Mouse (Mus musculus): ENCODE results near the gene Ccn2. TPM values are rescaled to one million over a fixed set of nuclear protein-coding genes. Genes with fewer than 3 reads are reported as not detected.

Gene Ccn2
- 20.5 and 32.0 TPM in 2 replicates for polyA plus RNA-seq (2016; fragmentation: Nextera tagmentation; extraction: Ambion mirVana)

DNA sequence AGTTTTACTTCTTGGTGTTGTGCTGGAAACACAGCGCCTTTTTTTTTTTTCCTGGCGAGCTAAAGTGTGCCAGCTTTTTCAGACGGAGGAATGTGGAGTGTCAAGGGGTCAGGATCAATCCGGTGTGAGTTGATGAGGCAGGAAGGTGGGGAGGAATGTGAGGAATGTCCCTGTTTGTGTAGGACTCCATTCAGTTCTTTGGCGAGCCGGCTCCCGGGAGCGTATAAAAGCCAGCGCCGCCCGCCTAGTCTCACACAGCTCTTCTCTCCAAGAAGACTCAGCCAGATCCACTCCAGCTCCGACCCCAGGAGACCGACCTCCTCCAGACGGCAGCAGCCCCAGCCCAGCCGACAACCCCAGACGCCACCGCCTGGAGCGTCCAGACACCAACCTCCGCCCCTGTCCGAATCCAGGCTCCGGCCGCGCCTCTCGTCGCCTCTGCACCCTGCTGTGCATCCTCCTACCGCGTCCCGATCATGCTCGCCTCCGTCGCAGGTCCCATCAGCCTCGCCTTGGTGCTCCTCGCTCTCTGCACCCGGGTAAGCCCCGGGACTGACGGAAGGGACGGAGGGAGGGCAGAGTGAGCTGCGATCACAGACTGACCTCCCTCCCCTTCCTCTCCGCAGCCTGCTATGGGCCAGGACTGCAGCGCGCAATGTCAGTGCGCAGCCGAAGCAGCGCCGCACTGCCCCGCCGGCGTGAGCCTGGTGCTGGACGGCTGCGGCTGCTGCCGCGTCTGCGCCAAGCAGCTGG lies at the start of gene Ccn2:
TSS of gene Ccn2 (plus strand) at position 193 of the 753 bp plus-strand sequence.
- Histone ChIP-seq H3K36me3 (peaks cover 6% of the 10 kb centered on the region; the same call in 1 of the 2 replicates), H3K4me1 (peaks cover 53% of the 10 kb centered on the region), H3K9me3 (no peaks in the 10 kb centered on the region), H3K4me3 (peak within 1 kb of the TSS; percentile 76), H3K27ac (peak within 1 kb of the TSS; percentile 95), H3K27me3 (ENCODE audit: insufficient read depth, poor library complexity, severe bottlenecking) (no peaks in the 10 kb centered on the region)
- under 1% methylated on average over 53 of the region's 53 CpGs for WGBS
- DNase-seq (ENCODE audit: low spot score) = peak; percentile 94

DNA sequence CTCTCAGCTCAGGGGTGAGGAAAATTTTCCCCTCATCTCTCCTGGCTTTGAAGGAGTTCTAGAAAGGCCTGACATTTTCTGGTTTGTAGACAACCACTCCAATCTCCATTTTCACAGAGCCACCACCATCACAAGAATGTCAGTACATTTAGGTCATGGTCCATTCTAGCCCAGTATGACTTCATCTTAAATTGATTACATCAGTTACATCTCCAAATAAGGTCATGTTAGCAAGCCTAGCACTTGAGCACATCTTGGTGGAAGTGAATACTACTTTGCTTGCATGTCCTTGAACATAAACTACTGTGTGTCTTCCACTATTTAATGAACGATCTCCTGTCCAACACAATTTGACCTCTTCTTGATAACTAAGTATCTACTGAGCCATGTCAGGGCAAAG lies 42.4 kb upstream of the Ccn2 start:
- WGBS = 74% methylated on average over 1 of the region's 1 CpGs
- no peak for DNase-seq (ENCODE audit: low spot score)
- H3K27ac ChIP-seq = no peak overlapping the region

GRCm38 (mm10) chr10:24554091-24554490 lies 41.2 kb upstream of the Ccn2 start:
- 16% methylated on average over 2 of the region's 2 CpGs for WGBS
- Histone ChIP-seq H3K4me1 (no peaks in the 10 kb centered on the region), H3K4me3 (no peak overlapping the region), H3K9me3 (no peaks in the 10 kb centered on the region), H3K36me3 (no peaks in the 10 kb centered on the region), H3K27ac (no peak overlapping the region), H3K27me3 (ENCODE audit: insufficient read depth, poor library complexity, severe bottlenecking) (no peaks in the 10 kb centered on the region)
- DNase-seq (ENCODE audit: low spot score) = no peak

More for the DNA sequence above, 42.4 kb upstream of the Ccn2 start:
- no peaks in the 10 kb centered on the region for H3K4me1 ChIP-seq
- no peaks in the 10 kb centered on the region for H3K36me3 ChIP-seq
- H3K9me3 ChIP-seq = no peaks in the 10 kb centered on the region
- H3K4me3 ChIP-seq = no peak overlapping the region
- no peaks in the 10 kb centered on the region for H3K27me3 ChIP-seq (ENCODE audit: insufficient read depth, poor library complexity, severe bottlenecking)

GRCm38 (mm10) chr10:24558366-24558765 lies 36.9 kb upstream of the Ccn2 start:
- WGBS = 81% methylated on average over 2 of the region's 2 CpGs
- Histone ChIP-seq H3K36me3 (no peaks in the 10 kb centered on the region), H3K27me3 (ENCODE audit: insufficient read depth, poor library complexity, severe bottlenecking) (no peaks in the 10 kb centered on the region), H3K27ac (no peak overlapping the region), H3K4me3 (no peak overlapping the region), H3K9me3 (no peaks in the 10 kb centered on the region), H3K4me1 (no peaks in the 10 kb centered on the region; the same call in 1 of the 2 replicates)
- no peak for DNase-seq (ENCODE audit: low spot score)

GRCm38 (mm10) chr10:24569691-24570420 lies 25.4 kb upstream of the Ccn2 start:
- Histone ChIP-seq H3K4me1 (no peaks in the 10 kb centered on the region), H3K36me3 (no peaks in the 10 kb centered on the region), H3K4me3 (no peak overlapping the region), H3K27me3 (ENCODE audit: insufficient read depth, poor library complexity, severe bottlenecking) (no peaks in the 10 kb centered on the region), H3K27ac (no peak overlapping the region), H3K9me3 (no peaks in the 10 kb centered on the region)
- 86% methylated on average over 2 of the region's 2 CpGs for WGBS
- DNase-seq (ENCODE audit: low spot score) = no peak

DNA sequence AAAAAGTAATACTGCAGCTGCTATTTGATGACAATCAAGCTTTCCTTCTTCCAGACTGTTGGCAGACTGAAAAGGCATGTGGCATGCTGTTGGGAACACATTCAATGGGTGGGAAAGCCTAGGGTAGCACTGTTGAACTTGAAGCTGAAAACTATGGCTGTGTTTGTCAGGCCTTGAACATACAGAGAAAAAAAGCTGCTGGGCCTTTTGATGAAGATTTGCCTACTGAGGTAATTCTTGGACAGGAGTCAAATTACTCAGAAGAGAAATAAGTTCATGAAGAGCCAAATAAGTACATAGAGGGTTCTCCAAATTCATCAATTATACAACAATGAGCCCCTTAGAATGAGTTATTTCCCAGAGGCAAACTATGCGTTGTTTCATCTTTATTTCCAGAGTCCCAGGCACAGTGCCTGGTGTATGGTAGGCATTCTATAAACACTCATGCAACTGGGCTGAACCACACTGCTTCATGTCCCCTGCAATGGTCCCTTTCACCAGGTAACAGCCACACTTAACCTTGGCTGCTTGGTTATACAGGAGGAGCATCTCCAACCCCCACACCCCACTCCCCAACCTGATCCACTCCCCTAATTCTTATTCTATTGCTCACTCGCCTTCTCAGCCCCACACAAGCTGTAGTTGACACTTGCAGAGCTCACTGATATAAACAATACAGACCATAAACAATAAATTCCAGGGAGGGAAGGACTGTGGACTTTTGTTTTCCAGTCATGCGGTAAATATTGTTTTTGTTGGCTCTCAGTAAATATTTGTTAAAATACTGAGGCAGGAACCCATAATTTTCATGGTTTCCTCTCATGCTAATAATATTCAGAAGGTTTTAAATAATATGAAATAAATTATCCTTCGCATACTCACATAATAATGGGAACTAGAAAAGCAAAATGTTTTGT lies 22.9 kb upstream of the Ccn2 start:
- no peaks in the 10 kb centered on the region for H3K9me3 ChIP-seq
- WGBS = 83% methylated on average over 4 of the region's 4 CpGs
- no peaks in the 10 kb centered on the region for H3K27me3 ChIP-seq (ENCODE audit: insufficient read depth, poor library complexity, severe bottlenecking)
- DNase-seq (ENCODE audit: low spot score) = no peak
- no peak overlapping the region for H3K27ac ChIP-seq
- no peaks in the 10 kb centered on the region for H3K36me3 ChIP-seq
- no peaks in the 10 kb centered on the region for H3K4me1 ChIP-seq
- H3K4me3 ChIP-seq = no peak overlapping the region

GRCm38 (mm10) chr10:24573484-24573883 lies 21.8 kb upstream of the Ccn2 start:
- H3K27ac ChIP-seq = no peak overlapping the region
- no peaks in the 10 kb centered on the region for H3K36me3 ChIP-seq
- no peaks in the 10 kb centered on the region for H3K4me1 ChIP-seq
- 75% methylated on average over 3 of the region's 3 CpGs for WGBS
- no peaks in the 10 kb centered on the region for H3K9me3 ChIP-seq
- no peak for DNase-seq (ENCODE audit: low spot score)
- no peak overlapping the region for H3K4me3 ChIP-seq
- no peaks in the 10 kb centered on the region for H3K27me3 ChIP-seq (ENCODE audit: insufficient read depth, poor library complexity, severe bottlenecking)

DNA sequence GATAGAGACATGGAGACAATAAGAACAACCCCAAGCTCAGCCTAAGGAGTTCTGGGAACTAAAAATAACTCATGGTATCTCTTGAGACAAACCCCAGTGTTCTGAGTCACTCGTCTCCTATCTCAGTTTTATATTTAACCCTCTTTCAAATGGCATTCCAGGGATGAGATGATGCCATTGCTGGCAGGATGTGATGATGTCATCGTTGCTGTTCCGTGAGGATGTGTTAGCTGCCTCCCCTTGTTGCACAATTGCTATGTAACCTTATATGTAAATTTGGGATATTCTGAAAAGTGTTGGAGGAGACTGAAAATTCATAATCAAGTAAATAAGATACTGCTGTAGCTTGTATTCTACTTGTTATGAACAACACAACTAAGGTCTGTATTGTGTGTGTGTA lies 14.2 kb upstream of the Ccn2 start:
- no peaks in the 10 kb centered on the region for H3K36me3 ChIP-seq
- H3K27ac ChIP-seq = 0 out of 2 replicates have a peak overlapping the region, but pooled peaks have one; percentile 39
- 27% methylated on average over 3 of the region's 3 CpGs for WGBS
- no peaks in the 10 kb centered on the region for H3K9me3 ChIP-seq
- H3K27me3 ChIP-seq (ENCODE audit: insufficient read depth, poor library complexity, severe bottlenecking) = no peaks in the 10 kb centered on the region
- H3K4me3 ChIP-seq = no peak overlapping the region
- H3K4me1 ChIP-seq = peaks cover 16% of the 10 kb centered on the region
- DNase-seq (ENCODE audit: low spot score) = no peak

- no peak for DNase-seq (ENCODE audit: low spot score)
- Histone ChIP-seq H3K4me1 (peaks cover 27% of the 10 kb centered on the region), H3K27ac (no peak overlapping the region), H3K9me3 (no peaks in the 10 kb centered on the region), H3K4me3 (no peak overlapping the region), H3K36me3 (no peaks in the 10 kb centered on the region), H3K27me3 (ENCODE audit: insufficient read depth, poor library complexity, severe bottlenecking) (no peaks in the 10 kb centered on the region)
- WGBS = 76% methylated on average over 4 of the region's 4 CpGs
These were observed 6.4 kb upstream of the Ccn2 start for GRCm38 (mm10) chr10:24588824-24589223.

GRCm38 (mm10) chr10:24589238-24589637 lies 6.0 kb upstream of the Ccn2 start:
- Histone ChIP-seq H3K4me1 (peaks cover 31% of the 10 kb centered on the region), H3K27me3 (ENCODE audit: insufficient read depth, poor library complexity, severe bottlenecking) (no peaks in the 10 kb centered on the region), H3K27ac (no peak overlapping the region), H3K9me3 (no peaks in the 10 kb centered on the region), H3K4me3 (no peak overlapping the region), H3K36me3 (no peaks in the 10 kb centered on the region)
- no peak for DNase-seq (ENCODE audit: low spot score)
- WGBS = 86% methylated on average over 9 of the region's 9 CpGs

DNA sequence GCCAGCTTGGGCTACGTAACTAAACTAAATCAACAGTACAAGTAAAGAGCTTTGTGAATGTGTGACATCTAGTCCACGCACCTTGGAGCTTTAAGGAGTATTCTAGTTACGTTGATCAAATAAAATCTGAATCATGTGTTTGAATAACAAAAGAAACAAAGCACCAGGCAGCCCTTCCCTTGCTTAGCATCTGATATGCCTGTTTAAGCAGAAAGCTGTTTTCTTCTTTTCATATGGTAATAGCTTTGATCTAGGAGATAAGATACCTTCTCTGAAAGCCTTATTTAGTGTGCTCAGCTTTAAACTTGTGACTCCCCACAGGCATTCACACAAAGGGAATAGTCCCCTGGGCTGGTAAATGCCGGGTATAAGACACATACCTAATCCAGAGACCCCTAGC lies 4.7 kb upstream of the Ccn2 start:
- WGBS = 69% methylated on average over 4 of the region's 4 CpGs
- DNase-seq (ENCODE audit: low spot score) = no peak
- no peaks in the 10 kb centered on the region for H3K36me3 ChIP-seq

DNA sequence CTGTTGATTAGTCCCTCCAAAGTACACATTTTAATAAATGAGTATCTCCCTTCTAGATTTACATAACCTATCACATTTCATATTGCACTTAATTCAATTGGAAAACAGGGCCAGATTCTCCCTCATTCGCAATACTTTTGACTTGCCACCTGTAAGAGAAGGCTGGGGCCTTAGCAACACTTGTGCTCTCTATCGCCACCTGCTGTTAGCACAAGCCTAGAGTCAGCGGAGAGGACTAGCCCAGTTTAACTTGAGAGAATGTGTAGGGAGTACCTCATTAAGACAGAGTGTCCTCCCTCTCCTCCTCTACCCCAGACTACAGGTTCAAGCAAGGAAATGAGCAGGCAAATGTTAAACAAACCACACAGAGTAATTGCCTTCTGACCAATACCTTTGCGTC lies 4.1 kb upstream of the Ccn2 start:
- H3K27ac ChIP-seq = peak overlapping the region; percentile 42; the same call in 1 of the 2 replicates
- peak; percentile 89 for DNase-seq (ENCODE audit: low spot score)

More for the DNA sequence above, 4.7 kb upstream of the Ccn2 start:
- no peak overlapping the region for H3K27ac ChIP-seq
- H3K4me1 ChIP-seq = peaks cover 37% of the 10 kb centered on the region
- H3K9me3 ChIP-seq = no peaks in the 10 kb centered on the region
- no peaks in the 10 kb centered on the region for H3K27me3 ChIP-seq (ENCODE audit: insufficient read depth, poor library complexity, severe bottlenecking)
- no peak overlapping the region for H3K4me3 ChIP-seq

More for the DNA sequence above, 4.1 kb upstream of the Ccn2 start:
- Histone ChIP-seq H3K27me3 (ENCODE audit: insufficient read depth, poor library complexity, severe bottlenecking) (no peaks in the 10 kb centered on the region), H3K4me3 (no peak overlapping the region), H3K36me3 (no peaks in the 10 kb centered on the region), H3K4me1 (peaks cover 40% of the 10 kb centered on the region), H3K9me3 (no peaks in the 10 kb centered on the region)
- WGBS = 19% methylated on average over 4 of the region's 4 CpGs
